Mouse (Mus musculus): ENCODE data around the gene Gm20388. TPM values are rescaled to one million over a fixed set of nuclear protein-coding genes. Genes with fewer than 3 reads are reported as not detected.
A peak's percentile ranks its signal among the peaks of the same experiment; 100 is the strongest.

Gene Gm20388
- total RNA-seq, 2 experiments from 2014 or later: 1.9 to 2.0 TPM

- no peak for DNase-seq
Measured at GRCm38 (mm10) chr8:121877212-121877611, 1966.6 kb downstream of the Gm20388 start.

GRCm38 (mm10) chr8:121877828-121878480 is 1967.3 kb downstream of the Gm20388 start:
- no peak for DNase-seq

- DNase-seq: no peak
Measured at GRCm38 (mm10) chr8:121879712-121880111, 1969.1 kb downstream of the Gm20388 start.

GRCm38 (mm10) chr8:121880818-121881217 is 1970.2 kb downstream of the Gm20388 start:
- no peak for DNase-seq

- no peak for DNase-seq
Measured at GRCm38 (mm10) chr8:121881921-121882320, 1971.3 kb downstream of the Gm20388 start.

GRCm38 (mm10) chr8:121884181-121884580 is 1973.5 kb downstream of the Gm20388 start:
- DNase-seq: no peak

- DNase-seq: no peak
Measured at GRCm38 (mm10) chr8:121885001-121885400, 1974.4 kb downstream of the Gm20388 start.

GRCm38 (mm10) chr8:121885433-121885832 is 1974.8 kb downstream of the Gm20388 start:
- DNase-seq: no peak

- no peak for DNase-seq
Measured at GRCm38 (mm10) chr8:121887547-121887946, 1976.9 kb downstream of the Gm20388 start.

GRCm38 (mm10) chr8:121889317-121889716 is 1978.7 kb downstream of the Gm20388 start:
- DNase-seq: peak; percentile 45

GRCm38 (mm10) chr8:121889810-121890785 is 1979.5 kb downstream of the Gm20388 start:
- no peak for DNase-seq

GRCm38 (mm10) chr8:121892875-121893274 is 1982.2 kb downstream of the Gm20388 start:
- peak; percentile 49 for DNase-seq

GRCm38 (mm10) chr8:121895910-121896309 is 1985.3 kb downstream of the Gm20388 start:
- DNase-seq: peak; percentile 64

GRCm38 (mm10) chr8:121896476-121897145 is 1986.0 kb downstream of the Gm20388 start:
- no peak for DNase-seq

GRCm38 (mm10) chr8:121897205-121897604 is 1986.6 kb downstream of the Gm20388 start:
- no peak for DNase-seq

GRCm38 (mm10) chr8:121897871-121898381 is 1987.3 kb downstream of the Gm20388 start:
- DNase-seq: peak; percentile 54

GRCm38 (mm10) chr8:121898401-121898931 is 1987.8 kb downstream of the Gm20388 start:
- DNase-seq: peak; percentile 86

- no peak for DNase-seq
Measured at GRCm38 (mm10) chr8:121899180-121900044, 1988.8 kb downstream of the Gm20388 start.

GRCm38 (mm10) chr8:121901498-121902236 is 1991.0 kb downstream of the Gm20388 start:
- peak; percentile 80 for DNase-seq

- no peak for DNase-seq
Measured at GRCm38 (mm10) chr8:121903977-121904376, 1993.3 kb downstream of the Gm20388 start.
